Mouse (Mus musculus): ENCODE measurements around the gene Zfp26. TPM values are rescaled to one million over a fixed set of nuclear protein-coding genes. Genes with fewer than 3 reads are reported as not detected.

Gene Zfp26
- total RNA-seq, 2 experiments from 2014 or later, result 19.4 to 20.6 TPM

Other genes with a start within 250 kb of the Zfp26 start
- gene Olfr871, start 248.0 kb downstream of the Zfp26 start, total RNA-seq (2021), result not detected
- gene Olfr872, start 223.0 kb downstream of the Zfp26 start, total RNA-seq (2021), result not detected
- gene Olfr39, start 177.8 kb downstream of the Zfp26 start, total RNA-seq (2021), result not detected
- not detected for gene Olfr873, start 161.6 kb downstream of the Zfp26 start, total RNA-seq (2021)
- not detected for gene Olfr18, start 124.1 kb downstream of the Zfp26 start, total RNA-seq (2021)
- gene Zfp560, start 75.0 kb downstream of the Zfp26 start, total RNA-seq (2021), result 1 to 10 TPM; 5.9 to 8.6 TPM
- 10 to 100 TPM; 21.8 to 22.0 TPM for gene Zfp426, start 32.6 kb upstream of the Zfp26 start, total RNA-seq (2021)
- 10 to 100 TPM; 36.8 to 38.1 TPM for gene Zfp266, start 61.3 kb upstream of the Zfp26 start, total RNA-seq (2021)
- gene Zfp846, start 121.1 kb upstream of the Zfp26 start, total RNA-seq (2021), result 1 to 10 TPM; 7.1 to 7.4 TPM
- gene Ubl5, start 182.7 kb upstream of the Zfp26 start, total RNA-seq (2021), result 100 to 1,000 TPM; 354 to 362 TPM
- 10 to 100 TPM; 14.7 to 16.5 TPM for gene Fbxl12, start 184.6 kb upstream of the Zfp26 start, total RNA-seq (2021)
- gene Pin1, start 191.9 kb upstream of the Zfp26 start, total RNA-seq (2021), result 10 to 100 TPM; 24.5 to 27.8 TPM

Measured in adrenal gland, postnatal 36 days (tissue).